Mouse (Mus musculus) gastrocnemius, postnatal 10 days (tissue): ENCODE measurements at regions not wholly inside any gene's neighbourhood (a gene's known extent, or its start where the extent isn't known, plus 50 kb on each side); places are given as distances from the start of the nearest gene placed in this dataset.
A peak's percentile ranks its signal among the peaks of the same experiment; 100 is the strongest.

Experiments
- DNase-seq: peaks from one replicate; pipeline ENCODE4 v3.0.0; 2021; ENCODE audit warnings: mixed read lengths

DNA sequence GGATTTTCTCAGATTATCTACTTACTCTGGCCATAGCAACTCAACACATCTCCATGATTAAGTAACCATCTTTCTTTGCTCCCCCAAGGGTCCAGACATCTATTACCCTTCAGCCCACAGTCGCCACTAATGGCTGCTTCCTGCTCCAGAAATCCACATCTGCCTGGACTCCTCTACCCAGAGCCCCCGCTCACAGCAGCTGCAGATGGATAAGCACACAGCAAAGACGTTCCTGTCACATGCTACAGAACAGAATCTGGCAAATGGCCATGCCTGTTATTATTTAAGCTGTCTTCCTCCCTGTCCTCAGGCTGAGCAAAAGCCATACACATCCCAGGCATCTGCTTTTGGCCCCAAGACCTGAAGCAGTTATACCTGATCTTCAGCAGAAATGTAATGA lies 173.8 kb upstream of the Kdm8 start:
- DNase-seq: peak; percentile 14

DNA sequence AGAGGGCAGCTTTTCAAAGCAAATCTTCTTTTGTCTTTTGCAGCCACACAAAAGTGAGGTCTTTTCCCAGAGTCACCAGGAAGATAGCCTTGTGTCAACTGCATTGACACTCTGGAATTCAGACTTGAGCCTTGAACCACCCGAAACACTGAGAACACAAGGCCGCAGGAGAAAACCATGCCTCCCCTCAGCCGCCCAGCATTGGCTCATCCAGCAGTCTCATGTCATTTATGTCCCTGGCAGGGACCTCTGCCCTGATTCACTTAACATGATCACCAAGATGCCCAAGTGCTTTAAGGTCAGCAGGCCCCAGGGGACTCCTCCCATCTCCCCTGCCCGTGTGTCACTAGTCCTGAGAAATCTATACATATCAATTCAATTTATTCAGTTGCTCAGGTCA lies 173.1 kb upstream of the Kdm8 start:
- DNase-seq: no peak

DNA sequence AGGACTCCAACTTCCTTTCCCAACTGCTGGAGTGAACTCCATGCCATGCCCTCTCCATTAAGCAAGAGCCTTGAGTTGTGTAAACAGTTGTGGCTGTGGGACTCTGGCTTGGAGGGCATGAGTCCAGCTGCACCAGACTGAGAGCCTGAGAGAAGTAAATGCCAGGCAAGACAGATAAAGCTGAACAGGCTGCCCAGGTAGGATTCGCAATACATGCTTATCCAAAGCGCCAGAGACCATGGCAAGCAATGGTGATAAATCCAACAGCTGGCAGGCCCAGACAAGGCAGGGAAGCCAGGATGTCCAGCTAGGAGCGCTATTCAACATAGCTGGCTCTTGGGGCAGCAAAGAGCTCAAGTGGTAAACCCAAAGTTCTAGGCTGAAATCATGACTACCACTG lies 163.1 kb upstream of the Kdm8 start:
- no peak for DNase-seq

DNA sequence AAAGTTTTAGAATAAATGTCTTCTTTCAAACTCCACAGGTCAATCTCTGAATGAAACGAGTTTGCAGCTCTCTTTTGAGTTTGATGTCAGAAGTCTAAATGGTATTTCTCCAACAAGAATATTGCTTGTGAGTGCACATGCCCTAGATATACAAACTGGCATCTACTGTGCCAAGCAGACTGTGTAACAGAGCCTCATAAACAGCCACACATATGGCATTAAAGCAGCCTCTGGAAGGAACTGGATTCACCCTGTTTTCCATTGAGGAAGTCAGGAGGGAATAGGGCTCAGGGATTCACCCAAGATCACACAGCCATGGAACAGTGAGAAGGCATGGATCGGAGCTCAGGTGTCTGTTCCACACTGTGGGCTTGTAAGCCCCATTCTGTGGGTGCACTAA lies 149.2 kb upstream of the Kdm8 start:
- no peak for DNase-seq

DNA sequence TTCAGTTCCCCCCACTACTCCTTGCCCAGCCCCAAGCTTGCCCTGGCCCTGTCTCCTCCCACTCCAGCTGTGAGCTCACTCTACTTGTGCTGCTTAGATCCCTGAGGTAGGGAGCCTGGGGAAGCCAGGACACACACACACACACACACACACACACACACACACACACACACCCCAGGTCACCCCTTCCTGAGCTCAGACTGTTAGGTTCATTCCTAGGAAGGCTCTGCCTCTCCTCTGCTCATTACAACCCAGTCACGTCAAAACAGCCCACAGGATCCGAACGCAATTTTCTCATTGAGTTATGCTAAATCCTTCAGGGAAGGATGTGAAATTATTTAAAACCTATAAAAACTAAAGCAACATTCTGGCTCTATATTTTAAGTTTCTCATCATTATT lies 136.0 kb upstream of the Kdm8 start:
- no peak for DNase-seq

DNA sequence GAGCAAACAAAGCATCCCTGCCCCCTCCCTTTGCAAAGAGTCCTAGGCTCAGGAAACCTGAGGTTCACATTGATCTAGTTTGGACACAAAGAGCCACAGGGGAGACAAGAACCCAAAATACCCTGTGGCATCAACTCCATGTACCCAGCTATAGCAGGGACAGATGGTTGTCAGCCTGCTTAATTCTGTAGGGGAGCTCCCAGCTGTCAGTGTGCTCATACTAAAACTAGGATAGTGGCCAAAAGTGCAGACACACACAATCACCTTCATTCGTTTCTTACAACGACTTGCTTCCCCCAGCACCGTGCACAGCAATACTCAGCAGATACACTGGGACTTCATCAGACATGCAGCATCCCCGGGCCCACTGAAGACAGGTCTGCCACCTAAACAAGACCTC lies 133.5 kb upstream of the Kdm8 start:
- no peak for DNase-seq

DNA sequence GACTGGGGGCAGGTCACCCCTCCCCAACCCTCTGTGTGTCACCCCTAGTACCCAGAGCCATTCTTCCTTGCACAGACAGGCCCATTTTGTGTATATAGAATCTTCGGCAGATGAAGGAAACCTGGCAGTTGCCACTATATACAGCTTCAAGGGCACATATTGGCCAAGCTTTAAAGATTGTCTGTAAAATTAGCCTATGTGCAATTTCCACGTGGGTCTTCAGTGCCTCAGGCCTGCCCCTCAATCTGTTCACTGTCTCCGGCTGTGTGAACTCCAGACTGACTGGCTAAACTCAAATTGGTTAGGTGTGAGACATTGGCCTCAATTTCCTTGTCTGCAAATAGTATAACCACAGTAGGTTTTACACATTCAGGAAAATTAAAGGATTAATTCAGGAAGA lies 130.9 kb upstream of the Kdm8 start:
- DNase-seq: no peak

DNA sequence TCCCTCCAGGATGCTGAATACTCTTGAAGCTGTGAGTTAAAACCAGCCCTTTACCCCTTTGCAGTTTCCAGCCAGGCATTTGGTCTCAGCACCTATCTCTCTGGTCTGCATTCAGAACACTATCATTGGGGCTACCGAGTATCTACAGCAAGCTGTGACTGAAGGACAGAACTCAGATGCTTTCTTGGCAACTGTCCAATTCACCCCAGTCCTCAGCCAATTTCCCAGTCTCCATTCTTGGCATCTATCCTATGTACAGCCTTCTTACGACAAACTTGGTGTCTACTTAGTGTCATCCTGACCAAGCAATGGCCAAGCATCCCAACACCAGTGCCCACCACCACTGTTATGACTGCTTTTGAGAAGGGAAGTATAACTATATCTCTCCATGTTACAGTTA lies 109.7 kb upstream of the Kdm8 start:
- DNase-seq: no peak

DNA sequence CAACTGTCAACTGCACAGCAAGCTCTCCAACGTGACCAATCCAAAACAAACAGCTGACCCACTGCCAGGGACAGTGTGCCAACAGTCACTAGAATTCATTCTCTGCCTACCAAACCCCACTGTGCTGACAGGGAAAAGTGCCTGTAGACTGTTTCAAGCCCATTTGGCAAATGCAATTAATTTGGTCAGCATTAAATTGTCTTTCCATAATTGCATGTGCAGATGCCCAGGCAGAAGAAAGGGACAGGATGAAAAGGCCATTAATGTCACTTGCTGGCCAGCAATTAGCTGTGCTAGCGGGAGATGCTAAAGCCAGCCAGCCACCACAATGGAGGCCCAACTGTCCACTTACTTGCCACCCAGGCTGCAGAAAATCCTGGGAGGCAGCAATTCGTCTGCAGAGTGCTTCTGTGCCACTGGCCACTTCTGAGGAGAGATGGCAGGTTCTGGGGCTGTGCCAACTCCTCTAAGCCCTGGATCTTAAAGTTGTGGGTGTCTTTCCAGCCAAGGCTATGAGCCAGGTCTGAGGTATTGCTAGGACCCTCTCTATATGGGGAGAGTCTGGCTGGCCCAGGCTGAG lies 108.8 kb upstream of the Kdm8 start:
- DNase-seq: no peak

DNA sequence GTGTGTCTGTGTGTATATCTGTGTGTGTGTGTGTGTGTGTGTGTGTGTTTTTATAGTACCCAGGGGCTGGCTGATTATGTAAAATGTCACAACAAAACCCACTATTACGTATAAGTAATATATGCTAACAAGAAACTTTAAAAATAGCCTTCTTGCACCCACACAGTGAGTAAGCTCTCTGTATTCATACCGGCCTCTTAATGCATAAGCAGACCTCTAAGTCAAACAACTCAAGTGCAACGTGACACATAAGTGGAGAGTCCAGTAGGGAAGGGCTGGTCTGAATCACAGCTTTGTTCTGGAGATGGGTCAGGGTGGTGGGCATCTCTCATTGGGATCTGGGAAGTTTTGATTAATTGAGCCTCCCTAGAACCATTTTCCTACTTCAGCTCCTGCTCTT lies 107.7 kb upstream of the Kdm8 start:
- no peak for DNase-seq

DNA sequence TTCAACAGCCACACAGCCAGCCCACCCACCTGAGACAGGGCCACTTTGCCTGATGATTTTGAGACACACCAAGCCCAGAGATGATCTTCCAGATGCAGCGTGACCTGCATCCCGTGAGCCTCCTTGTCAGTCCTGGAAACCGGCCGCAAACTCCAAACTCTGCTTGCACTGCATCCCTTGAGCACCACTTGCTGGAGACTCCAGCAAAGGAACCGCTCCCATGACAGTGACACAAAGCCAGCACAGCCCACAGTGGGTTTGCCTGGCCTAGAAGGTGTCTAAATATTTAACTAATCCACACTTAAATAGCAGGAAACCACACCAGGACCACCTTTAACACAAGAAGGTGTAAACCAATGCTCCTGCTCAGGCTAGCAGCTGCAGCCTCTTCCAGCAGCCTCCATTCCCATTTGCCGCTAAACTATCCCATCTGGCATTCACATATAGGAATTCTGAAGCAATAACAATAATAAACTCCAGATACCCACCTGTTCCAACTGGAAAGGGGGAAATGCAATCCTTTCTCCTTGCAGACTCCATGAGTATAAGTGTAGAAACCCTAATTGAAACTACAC lies 106.2 kb upstream of the Kdm8 start:
- DNase-seq: no peak

DNA sequence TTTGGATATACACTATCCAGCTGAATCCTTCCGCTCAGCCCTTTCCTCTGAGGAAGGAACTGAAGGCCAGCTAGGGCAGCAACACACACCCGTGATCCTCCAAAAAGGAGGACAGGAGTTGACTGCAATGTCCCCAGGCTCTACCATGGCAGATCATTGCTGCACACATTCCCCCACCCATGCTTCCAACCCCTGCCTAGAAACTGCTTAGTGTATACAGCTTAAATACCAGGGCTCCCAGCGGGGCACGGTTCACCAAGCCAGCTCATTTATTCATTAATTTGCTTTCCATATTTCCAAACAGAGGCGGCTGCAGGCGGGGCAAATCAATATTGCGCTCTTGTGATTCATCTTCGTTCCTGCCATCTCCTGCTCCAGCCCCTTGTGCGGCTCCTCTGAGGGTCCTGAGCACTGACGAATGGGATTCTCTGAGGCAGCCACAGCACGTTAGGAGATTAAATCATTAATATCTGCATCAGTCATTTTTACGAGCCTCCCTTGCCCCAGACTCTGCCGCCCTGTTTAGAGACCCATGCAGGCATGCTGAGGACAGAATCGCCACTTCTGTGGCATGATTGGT lies 104.1 kb upstream of the Kdm8 start:
- no peak for DNase-seq

DNA sequence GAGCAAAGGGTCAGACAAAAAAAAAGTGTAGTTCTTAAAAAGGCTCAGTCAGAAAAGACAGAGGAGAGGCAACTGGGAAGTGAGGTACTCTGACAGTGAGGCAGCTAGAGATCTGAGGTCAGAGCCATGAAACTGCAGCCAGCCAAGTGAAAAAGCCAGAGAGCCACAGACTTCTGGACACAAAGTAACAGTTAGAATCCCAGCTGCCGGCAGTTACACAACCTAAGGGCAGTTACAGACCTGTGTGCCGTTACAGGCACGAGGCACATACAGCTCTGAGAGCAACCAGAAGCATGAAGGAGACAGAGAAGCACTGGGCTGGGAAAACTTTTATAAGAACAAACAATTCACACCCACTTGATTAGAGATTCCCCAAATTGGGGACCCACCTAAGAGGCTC lies 94.9 kb upstream of the Kdm8 start:
- no peak for DNase-seq

DNA sequence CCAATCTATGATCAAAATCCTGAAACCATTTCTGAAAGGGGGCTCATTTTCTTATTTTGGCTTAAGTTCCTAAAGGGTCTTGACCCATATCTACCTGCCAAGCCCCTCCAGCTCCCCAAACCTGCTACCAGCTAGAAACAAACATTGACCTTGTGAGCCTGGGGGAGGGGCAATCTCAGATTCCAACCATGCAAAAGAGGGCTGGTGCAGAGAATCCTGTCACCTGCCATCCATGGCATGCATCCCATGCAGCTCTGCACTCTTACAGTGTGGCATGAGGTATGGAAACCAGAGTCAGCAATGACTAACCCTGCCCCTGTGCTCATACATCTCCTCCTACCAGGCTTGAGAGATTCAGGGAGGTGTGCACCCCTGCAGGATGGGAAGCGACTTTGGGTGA lies 90.3 kb upstream of the Kdm8 start:
- no peak for DNase-seq

DNA sequence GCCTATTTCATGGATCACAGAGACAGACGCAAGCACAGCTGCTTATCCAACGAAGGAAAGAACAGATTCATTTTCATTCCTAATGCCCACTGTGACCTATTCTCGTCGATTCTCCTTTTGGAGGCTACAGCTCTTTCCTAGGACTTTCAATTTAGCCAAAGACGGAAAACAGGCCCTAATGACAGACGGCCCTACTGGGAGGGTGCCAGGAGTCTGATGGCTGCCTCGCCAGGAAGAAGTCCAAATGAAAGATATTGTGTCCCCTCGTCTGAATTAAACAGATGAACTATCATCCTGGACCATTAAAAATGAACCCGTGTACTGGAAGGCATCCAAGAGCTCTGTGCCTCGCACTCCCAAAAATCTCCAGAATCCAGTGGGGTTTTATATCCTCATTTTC lies 89.5 kb upstream of the Kdm8 start:
- DNase-seq: no peak

DNA sequence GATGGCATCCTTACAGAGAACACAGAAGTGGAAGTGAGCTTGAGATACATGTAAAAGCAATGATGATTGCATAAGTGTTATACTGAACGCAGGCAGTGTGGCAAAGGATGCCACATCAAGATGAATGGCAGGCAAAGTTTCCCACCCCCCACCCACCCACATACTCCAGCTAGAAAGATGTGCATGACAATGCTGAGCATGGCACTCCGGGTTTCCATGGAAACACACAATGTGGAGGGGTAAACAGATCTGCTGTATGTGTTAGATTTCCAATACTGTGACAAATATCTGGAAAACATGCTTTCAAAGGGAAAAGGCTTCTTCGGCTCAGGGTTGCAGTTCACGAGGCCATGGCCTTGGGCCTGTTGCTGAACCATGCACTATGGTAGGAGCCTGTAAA lies 86.5 kb upstream of the Kdm8 start:
- DNase-seq: no peak

DNA sequence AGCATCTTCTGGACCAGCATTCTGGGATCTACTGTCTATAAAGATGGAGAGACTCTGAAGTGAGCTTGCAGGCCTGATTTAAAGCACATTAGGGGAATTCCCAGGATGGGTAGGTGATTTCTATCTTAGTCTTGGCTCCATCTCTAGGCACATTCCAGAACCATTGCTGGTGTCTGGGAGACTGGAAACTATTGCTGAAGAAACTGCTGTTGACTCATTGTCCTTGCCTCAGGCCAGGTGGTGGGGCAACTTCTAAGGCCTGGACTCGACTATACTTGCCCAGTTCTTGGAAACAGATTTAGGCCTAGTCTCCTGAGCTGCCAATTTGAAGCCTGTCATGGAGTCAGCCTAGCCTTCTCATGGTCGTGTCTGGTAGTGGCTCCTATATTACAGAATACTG lies 61.5 kb upstream of the Kdm8 start:
- no peak for DNase-seq

DNA sequence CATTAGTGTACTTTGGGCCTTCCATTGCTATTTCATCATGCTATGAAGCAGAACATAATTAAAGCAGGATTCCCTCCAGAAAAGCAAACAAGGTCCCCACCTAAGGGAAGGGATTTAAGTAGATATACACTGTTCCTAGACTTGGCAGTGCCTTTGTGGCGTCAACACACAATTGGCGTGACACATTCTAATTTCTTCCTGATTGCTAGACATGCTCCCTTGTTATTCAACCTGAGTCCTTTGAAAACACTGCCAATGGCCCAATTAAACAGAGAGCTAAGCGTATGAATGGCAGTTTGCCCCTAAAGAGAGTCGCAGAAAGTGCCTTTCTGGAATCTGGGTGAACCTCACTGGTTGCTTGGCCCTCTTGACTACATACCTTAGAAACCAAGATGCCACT lies 60.3 kb upstream of the Kdm8 start:
- no peak for DNase-seq

DNA sequence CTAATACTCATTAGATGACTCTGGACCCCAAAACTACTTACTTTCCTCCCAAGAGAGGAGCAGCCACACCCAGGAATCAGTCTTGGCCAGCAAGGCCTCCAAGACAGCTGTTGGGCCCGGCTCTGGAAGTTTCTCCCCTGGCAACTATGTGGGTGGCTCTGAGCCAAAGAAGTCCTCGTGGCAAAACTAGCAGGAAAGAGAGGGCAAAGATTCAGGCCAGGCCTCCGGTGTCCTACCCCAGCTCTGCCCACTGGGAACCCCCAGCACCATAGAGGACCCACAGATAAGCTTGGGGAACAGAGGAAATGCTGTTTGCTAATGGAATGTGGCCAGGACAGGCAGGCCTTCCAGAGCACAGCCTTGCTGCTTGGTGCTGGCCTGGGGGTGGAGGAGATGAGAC lies 51.9 kb upstream of the Kdm8 start:
- DNase-seq: peak; percentile 59

DNA sequence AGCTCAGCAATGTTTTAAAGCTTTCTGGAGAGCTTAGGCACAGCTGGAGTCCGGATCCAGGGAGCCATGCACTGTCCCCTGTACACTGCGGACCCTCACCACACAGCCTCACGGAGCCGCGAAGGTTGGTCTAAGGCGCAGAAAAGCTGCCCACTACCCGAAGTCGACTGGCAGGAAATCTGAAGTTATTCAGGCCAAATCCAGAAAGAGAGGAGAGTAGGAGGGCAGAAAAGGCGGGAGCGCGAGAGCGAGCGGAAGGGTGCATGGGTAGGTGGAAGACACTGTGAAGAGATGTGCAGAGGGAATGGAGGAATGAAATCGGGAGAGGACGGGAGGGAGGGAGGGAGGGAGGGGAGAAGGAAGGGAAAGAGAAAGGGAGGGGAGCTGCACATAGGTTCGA lies 51.2 kb upstream of the Kdm8 start:
- peak; percentile 14 for DNase-seq

DNA sequence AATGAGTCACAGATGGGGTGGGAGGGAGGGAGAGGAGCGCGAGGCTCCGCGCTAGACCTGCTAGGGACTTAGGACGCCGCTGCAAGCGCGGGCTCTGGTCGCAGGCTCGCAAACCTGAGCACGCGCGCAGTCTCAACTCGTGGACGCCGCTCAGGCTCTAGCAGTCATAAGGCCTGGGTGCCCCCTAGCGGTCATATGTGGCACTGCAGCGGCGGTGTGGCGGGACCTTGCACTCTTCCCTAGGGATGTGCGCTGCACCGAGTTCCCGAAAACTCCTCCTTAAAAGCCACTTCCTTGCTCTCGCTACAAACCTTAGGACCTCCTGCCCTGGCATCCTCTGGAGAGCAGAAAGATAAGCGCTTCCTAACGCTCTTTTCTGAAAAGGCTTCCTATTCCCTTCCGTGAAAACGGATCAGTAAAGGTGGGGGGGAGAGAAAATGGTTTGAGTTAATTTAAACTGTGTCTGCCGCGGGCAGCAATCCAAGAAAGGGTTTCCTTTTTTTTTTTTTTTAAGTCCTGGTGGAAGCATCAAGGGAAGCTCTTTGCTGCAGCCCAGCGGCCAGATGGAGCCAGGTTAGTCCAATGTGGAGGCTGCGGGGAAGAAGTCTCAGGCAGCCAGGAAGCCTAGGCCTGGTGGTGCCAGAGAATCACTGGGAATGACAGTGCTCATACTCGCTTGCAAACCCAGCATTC lies 50.7 kb upstream of the Kdm8 start:
- DNase-seq: peak; percentile 98
